Mouse (Mus musculus) intestine, embryonic 14.5 days (tissue): Measurements from ENCODE around the gene Atg4a. TPM values are rescaled to one million over a fixed set of nuclear protein-coding genes. Genes with fewer than 3 reads are reported as not detected.
A peak's percentile ranks its signal among the peaks of the same experiment; 100 is the strongest.

Source experiments
- ATAC-seq: fragments of 200-750 bp; cut with Nextera tagmentation; replicated peaks from 2 replicates; pipeline ENCODE4 v1.8.0; 2017; ENCODE audit warnings: low read depth, moderate number of reproducible peaks, moderate TSS enrichment, moderate library complexity; ENCODE audit not compliant: low FRiP score, low TSS enrichment
- DNase-seq: peaks from one replicate; pipeline ENCODE4 v3.0.0-alpha.2; 2018; ENCODE audit warnings: low spot score
- H3K27ac ChIP-seq: fragments of 300-500 bp; sonication (generic); 2 replicates; pipeline ENCODE4 v1.5.1; 2014; ENCODE audit warnings: low read depth, mild to moderate bottlenecking, control low read depth
- H3K27me3 ChIP-seq: fragments of 300-500 bp; sonication (generic); replicated peaks from 2 replicates; pipeline ENCODE4 v1.6.1; 2014; ENCODE audit warnings: low read length, control low read depth; ENCODE audit not compliant: control insufficient read depth, insufficient read depth
- H3K36me3 ChIP-seq: fragments of 300-500 bp; sonication (generic); 2 replicates; pipeline ENCODE4 v1.6.1; 2014; ENCODE audit warnings: low read length, control low read depth; ENCODE audit not compliant: control insufficient read depth, insufficient read depth
- H3K4me1 ChIP-seq: fragments of 300-500 bp; sonication (generic); replicated peaks from 2 replicates; pipeline ENCODE4 v1.6.1; 2014; ENCODE audit warnings: low read length, control low read depth, mixed read lengths; ENCODE audit not compliant: control insufficient read depth, insufficient read depth
- H3K4me2 ChIP-seq: fragments of 300-500 bp; sonication (generic); 2 replicates; pipeline ENCODE4 v1.6.1; 2014; ENCODE audit warnings: low read length
- H3K4me3 ChIP-seq: fragments of 300-500 bp; sonication (generic); 2 replicates; pipeline ENCODE4 v1.5.1; 2014; ENCODE audit warnings: low read depth, low read length, control low read depth, mixed read lengths
- H3K9ac ChIP-seq: fragments of 300-500 bp; sonication (generic); 2 replicates; pipeline ENCODE4 v1.6.1; 2014; ENCODE audit warnings: mild to moderate bottlenecking, low read length
- H3K9me3 ChIP-seq: fragments of 300-500 bp; sonication (generic); 2 replicates; pipeline ENCODE4 v1.6.1; 2016; ENCODE audit warnings: low read length, control low read depth; ENCODE audit not compliant: control insufficient read depth
- WGBS: fragments of 180-500 bp; shearing (Covaris S2); extraction: QIAGEN DNeasy Blood & Tissue Kit; methylation state at CpG from one replicate; pipeline ENCODE4 v1.1.7; 2014; 5-methylcytosine and 5-hydroxymethylcytosine counted together
- polyA plus RNA-seq: library from polyadenylated mRNA; unstranded; fragments of >200 nt; fragmentation: Nextera tagmentation; extraction: Ambion mirVana; gene quantifications from 2 replicates; pipeline ENCODE4 v1.2.1, GENCODE M21; 2014

The Atg4a gene
- 13.3 and 14.6 TPM in 2 replicates for polyA plus RNA-seq

DNA sequence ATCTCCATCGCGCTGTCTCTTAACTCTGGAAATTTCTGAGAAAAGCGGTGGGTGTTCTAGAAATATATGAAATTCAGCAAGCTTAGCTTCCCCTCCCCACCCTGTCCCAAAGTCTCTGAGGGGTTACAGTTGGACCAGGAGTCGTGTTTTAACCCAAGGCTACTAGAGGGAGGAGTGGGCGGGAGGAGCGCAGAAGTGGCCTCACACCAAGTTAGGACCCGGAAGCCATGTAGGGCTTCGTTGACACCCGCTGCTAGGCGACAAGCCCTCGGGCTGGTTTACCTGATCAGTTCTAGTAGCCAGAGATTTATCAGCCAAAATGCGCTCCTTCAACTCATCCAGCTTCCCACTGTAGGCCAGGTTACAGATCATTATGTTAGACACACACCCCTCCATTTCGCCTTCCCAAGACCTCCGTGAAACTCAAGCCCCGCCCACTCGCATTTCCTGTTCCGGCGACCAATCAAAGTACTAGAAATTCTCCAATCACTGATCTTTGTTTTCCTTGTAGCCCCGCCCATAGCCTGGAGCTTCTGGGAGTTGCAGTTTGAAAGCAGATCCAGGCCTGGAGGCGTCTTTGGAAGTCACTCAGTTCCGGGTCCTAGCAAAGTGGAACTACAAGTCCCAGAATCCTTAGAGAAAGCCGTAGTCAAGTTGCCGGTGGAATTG is at the start of gene Atg4a, which contains the start of gene Psmd10:
TSS of gene Atg4a (plus strand) at position 636 of the 669 bp plus-strand sequence.
TSS of gene Psmd10 (minus strand) at position 457 of the 669 bp plus-strand sequence.
- DNase-seq, result peak; percentile 86
- H3K4me3 ChIP-seq, result peak within 1 kb of the TSS; percentile 47
- H3K27me3 ChIP-seq, result no peaks in the 10 kb centered on the region
- no peaks in the 10 kb centered on the region for H3K36me3 ChIP-seq
- 17% methylated on average over 23 of the region's 23 CpGs for WGBS
- ATAC-seq, result peak; percentile 98
- no peaks in the 10 kb centered on the region for H3K9me3 ChIP-seq
- H3K9ac ChIP-seq, result peak within 1 kb of the TSS; percentile 47
- no peak within 1 kb of the TSS for H3K27ac ChIP-seq
- H3K4me2 ChIP-seq, result peak within 1 kb of the TSS; percentile 51
- no peaks in the 10 kb centered on the region for H3K4me1 ChIP-seq

DNA sequence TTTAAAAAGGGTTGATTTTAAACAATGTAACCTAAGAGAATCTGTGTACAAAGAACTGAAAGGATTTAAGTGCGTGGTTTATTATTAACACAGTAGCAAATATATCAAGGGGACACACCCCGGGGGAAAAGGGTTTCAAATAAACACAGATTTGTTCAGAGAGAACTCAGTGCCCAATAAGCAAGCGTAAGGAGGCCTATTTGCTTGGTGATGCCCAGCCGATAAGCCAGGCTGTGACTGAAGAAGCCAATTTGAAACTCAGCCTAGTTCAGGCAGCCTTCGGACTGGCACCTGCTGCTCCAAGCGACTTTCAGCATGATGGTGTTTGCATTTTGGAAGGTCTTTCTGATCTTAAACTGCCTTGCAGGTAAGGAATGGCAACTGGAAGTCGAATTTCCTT is 49.3 kb upstream of the Atg4a start, which contains the start of gene Vsig1:
TSS of gene Vsig1 (plus strand) at position 249 of the 400 bp plus-strand sequence.
- WGBS, result 46% methylated on average over 7 of the region's 7 CpGs
- ATAC-seq, result no peak
- H3K27ac ChIP-seq, result no peak within 1 kb of the TSS

DNA sequence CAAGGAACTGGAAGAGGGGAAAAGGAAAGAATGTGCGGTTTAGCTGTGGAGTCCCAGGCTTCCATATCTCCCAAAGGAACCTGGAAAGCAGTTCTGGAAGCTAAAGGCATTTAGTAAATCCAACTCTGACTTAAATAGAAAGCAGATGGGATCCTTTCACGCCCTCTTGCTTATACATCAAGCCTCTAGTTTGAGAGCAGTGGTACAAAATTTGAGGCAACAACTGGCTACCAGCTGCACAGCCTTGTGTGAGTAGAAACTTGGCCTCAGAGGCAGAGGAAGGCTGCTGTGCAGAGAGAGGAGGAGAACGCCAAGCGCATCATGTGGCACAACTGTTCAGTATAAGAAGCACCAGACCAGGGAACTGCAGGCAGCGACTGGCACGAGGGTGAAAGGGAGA is 35.4 kb upstream of the Atg4a start:
- H3K36me3 ChIP-seq, result no peaks in the 10 kb centered on the region
- H3K4me1 ChIP-seq, result no peaks in the 10 kb centered on the region
- no peak overlapping the region for H3K4me2 ChIP-seq
- no peak overlapping the region for H3K27ac ChIP-seq
- 78% methylated on average over 6 of the region's 6 CpGs for WGBS
- H3K4me3 ChIP-seq, result no peak overlapping the region
- H3K27me3 ChIP-seq, result 0 out of 2 replicates have a peak, but pooled peaks cover 15% of the 10 kb centered on the region
- no peak for ATAC-seq
- no peak for DNase-seq
- no peaks in the 10 kb centered on the region for H3K9me3 ChIP-seq
- H3K9ac ChIP-seq, result no peak overlapping the region

More for the DNA sequence above, 49.3 kb upstream of the Atg4a start, which contains the start of gene Vsig1:
- no peak within 1 kb of the TSS for H3K4me3 ChIP-seq
- H3K36me3 ChIP-seq, result no peaks in the 10 kb centered on the region
- no peaks in the 10 kb centered on the region for H3K4me1 ChIP-seq
- 0 out of 2 replicates have a peak, but pooled peaks cover 3% of the 10 kb centered on the region for H3K27me3 ChIP-seq
- no peak within 1 kb of the TSS for H3K9ac ChIP-seq
- no peak within 1 kb of the TSS for H3K4me2 ChIP-seq
- DNase-seq, result no peak
- H3K9me3 ChIP-seq, result no peaks in the 10 kb centered on the region

DNA sequence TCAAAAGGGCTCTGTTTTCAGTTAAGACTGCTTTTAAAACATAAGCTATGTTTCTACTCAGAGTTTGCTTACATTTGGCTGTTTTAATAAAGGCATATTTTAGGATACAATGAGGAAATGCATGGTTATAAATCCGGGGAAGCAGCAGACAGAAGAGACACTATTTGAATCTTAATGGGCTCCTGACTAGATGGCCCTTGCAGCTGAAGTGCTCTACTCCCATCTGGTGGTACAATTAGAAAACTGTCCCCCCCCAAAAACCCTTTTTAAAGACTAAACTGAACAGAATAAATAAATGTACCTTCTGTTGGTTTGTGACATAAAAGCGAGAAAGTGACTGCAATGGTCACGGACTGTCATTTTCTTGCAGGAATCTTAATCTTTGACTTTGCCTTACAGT is 24.6 kb upstream of the Atg4a start:
- no peak overlapping the region for H3K4me2 ChIP-seq
- peaks cover 4% of the 10 kb centered on the region; the same call in 1 of the 2 replicates for H3K27me3 ChIP-seq
- H3K9me3 ChIP-seq, result no peaks in the 10 kb centered on the region
- DNase-seq, result no peak
- H3K4me3 ChIP-seq, result no peak overlapping the region
- no peak overlapping the region for H3K27ac ChIP-seq
- 69% methylated on average over 3 of the region's 3 CpGs for WGBS
- H3K4me1 ChIP-seq, result no peaks in the 10 kb centered on the region
- no peak overlapping the region for H3K9ac ChIP-seq
- H3K36me3 ChIP-seq, result no peaks in the 10 kb centered on the region
- no peak for ATAC-seq

DNA sequence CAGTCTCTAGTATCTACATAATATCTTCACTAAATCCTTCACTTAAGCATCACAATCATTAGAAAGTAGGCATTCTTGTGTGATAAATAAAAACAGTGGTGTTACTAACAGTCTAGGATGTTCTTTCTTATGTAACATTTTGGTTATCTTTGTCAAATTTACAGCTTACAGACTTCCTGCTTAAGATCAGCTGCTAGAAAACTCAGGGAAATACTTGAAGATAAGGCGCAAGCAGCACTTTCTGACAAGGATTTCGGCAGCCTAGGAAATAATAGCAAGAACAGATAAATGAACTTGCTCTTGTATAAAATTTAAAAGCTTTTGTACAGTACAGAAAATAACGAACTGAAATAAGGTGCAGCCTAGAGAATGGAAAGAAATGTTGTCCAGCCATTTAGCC is 23.4 kb upstream of the Atg4a start:
- Histone ChIP-seq H3K36me3 (no peaks in the 10 kb centered on the region), H3K4me1 (no peaks in the 10 kb centered on the region), H3K9me3 (no peaks in the 10 kb centered on the region), H3K27ac (no peak overlapping the region), H3K27me3 (peaks cover 4% of the 10 kb centered on the region; the same call in 1 of the 2 replicates), H3K4me3 (no peak overlapping the region), H3K9ac (no peak overlapping the region), H3K4me2 (no peak overlapping the region)
- ATAC-seq (no peak), DNase-seq (no peak)
- WGBS, result 75% methylated on average over 3 of the region's 3 CpGs

DNA sequence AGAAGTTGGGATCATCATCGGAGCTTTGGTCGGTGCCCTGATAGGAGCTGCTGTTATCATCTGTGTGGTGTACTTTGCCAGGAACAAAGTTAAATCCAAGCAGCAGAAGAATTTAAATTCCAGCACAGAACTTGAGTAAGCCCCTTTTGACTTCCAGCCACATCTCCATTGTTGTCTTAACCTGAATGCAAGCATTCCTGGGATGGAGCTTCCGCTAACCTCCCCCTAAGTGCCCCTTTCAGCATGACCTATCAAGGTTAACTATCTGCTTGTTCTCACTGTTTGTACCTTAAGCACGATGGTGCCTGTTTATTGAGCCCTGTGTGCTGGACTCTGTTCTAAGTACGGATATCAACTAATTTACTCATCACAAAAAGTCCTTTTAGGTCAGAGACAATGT is 20.4 kb upstream of the Atg4a start:
- Histone ChIP-seq H3K9me3 (no peaks in the 10 kb centered on the region), H3K27ac (no peak overlapping the region), H3K4me2 (no peak overlapping the region), H3K27me3 (peaks cover 4% of the 10 kb centered on the region; the same call in 1 of the 2 replicates), H3K36me3 (no peaks in the 10 kb centered on the region), H3K9ac (no peak overlapping the region), H3K4me3 (no peak overlapping the region), H3K4me1 (no peaks in the 10 kb centered on the region)
- ATAC-seq, result no peak
- no peak for DNase-seq
- whole genome bisulfite sequencing, result 41% methylated on average over 5 of the region's 5 CpGs

DNA sequence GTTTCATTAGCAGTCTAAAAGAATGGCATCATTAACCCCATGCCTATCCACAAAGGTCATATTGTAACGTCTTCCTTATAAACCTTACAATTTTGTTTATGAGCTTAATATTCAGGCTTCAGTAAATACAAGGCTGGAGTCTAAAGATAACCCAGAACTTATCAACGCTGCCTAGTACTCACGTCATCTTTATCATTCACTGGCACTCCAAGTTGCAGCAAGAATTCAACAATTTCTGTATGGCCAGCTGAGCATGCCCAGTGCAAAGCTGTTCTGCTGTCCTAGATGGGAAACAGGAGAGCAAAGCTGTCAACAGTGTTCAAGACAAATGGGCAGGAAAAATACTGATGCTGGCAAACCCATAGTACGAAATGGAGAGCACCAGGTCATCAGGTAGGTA is 3.1 kb upstream of the Atg4a start:
- Histone ChIP-seq H3K4me3 (no peak overlapping the region), H3K36me3 (no peaks in the 10 kb centered on the region), H3K4me2 (no peak overlapping the region), H3K27ac (no peak overlapping the region), H3K4me1 (no peaks in the 10 kb centered on the region), H3K27me3 (no peaks in the 10 kb centered on the region), H3K9ac (no peak overlapping the region), H3K9me3 (no peaks in the 10 kb centered on the region)
- ATAC-seq (no peak), DNase-seq (no peak)
- 91% methylated on average over 4 of the region's 4 CpGs for WGBS

DNA sequence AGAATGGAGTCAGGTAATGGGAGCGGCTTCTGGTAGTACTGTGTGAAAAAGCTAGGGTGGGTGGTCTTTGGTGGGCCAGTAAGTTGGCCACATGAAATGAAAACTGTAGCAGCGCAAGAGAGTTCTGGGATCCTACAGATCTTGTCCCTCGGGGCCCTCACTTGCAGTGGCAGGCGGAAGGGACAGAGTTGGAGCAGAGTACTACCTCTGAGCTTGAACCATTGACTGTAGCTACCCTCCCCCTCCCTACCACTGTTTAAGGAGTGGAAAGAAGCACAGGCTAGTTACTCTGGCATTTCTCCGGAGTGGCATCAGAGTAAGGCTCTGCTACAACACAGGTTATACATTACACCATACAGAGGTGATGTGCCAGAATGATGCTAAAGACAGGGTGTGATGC is 252 bp downstream of the Atg4a start:
- H3K9me3 ChIP-seq, result no peaks in the 10 kb centered on the region
- H3K4me1 ChIP-seq, result no peaks in the 10 kb centered on the region
- peak; percentile 45 for ATAC-seq
- peak; percentile 69 for DNase-seq
- peak overlapping the region; percentile 51 for H3K4me2 ChIP-seq
- H3K27ac ChIP-seq, result no peak overlapping the region
- H3K27me3 ChIP-seq, result no peaks in the 10 kb centered on the region
- H3K36me3 ChIP-seq, result no peaks in the 10 kb centered on the region
- peak overlapping the region; percentile 47 for H3K4me3 ChIP-seq
- WGBS, result 25% methylated on average over 5 of the region's 5 CpGs
- H3K9ac ChIP-seq, result 0 out of 2 replicates have a peak overlapping the region, but pooled peaks have one; percentile 25

DNA sequence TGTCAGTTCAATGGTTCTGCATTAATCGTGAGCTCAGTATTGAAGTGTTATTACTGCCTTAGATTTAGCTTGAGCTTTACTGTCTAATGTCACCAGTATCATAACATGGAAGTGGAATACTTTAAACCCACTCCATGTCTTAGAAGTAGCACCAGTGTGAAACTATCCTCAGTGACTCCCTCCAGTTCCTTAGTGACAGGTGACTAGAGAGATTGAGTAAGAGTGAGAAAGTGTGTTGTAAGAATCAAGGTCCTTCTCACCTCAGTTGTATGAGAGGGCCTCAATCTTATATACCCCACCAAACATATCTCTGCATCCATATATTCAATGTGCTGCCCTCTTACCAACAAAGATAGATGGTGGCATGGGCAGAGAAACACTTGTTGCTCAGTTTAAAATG is 22.2 kb downstream of the Atg4a start:
- H3K4me1 ChIP-seq, result no peaks in the 10 kb centered on the region
- 0 out of 2 replicates have a peak, but pooled peaks cover 12% of the 10 kb centered on the region for H3K27me3 ChIP-seq
- DNase-seq (no peak), ATAC-seq (no peak)
- H3K4me3 ChIP-seq, result no peak overlapping the region
- H3K4me2 ChIP-seq, result no peak overlapping the region
- H3K27ac ChIP-seq, result no peak overlapping the region
- no peaks in the 10 kb centered on the region for H3K9me3 ChIP-seq
- no peak overlapping the region for H3K9ac ChIP-seq
- WGBS, result 90% methylated on average over 1 of the region's 1 CpGs
- no peaks in the 10 kb centered on the region for H3K36me3 ChIP-seq
